In genomic region chr4:77155037-77155436, GRCm38 (mm10) we compare ENCODE assay signal across 18 mouse cellular contexts.
DNase-seq lines count a peak whose midpoint lies in the region; ATAC-seq lines count a peak whose summit lies in the region.
"Had no signal": no experiment of that assay in that cellular context is flagged by ENCODE, and none has a peak within 500 bp of the region (broad histone marks: within the 10 kb centered on the region; RNA-seq: fewer than 3 reads in every experiment).

No protein-coding gene starts in this region.

- no peak overlapping the region for H3K9ac ChIP-seq in forebrain, embryonic 16.5 days (replicated peaks; ENCODE audit: low read depth, low read length)
- no peak overlapping the region for H3K9ac ChIP-seq in forebrain, embryonic 12.5 days
- H3K9ac ChIP-seq: embryonic facial prominence, embryonic 13.5 days; embryonic facial prominence, embryonic 15.5 days had no signal

- H3K4me2 ChIP-seq in forebrain, embryonic 16.5 days (ENCODE audit: low read length): no peak overlapping the region
- H3K4me2 ChIP-seq in forebrain, embryonic 12.5 days: no peak overlapping the region
- H3K4me2 ChIP-seq: embryonic facial prominence, embryonic 13.5 days; embryonic facial prominence, embryonic 15.5 days had no signal

- H3K27ac ChIP-seq in forebrain, embryonic 16.5 days (ENCODE audit: low read length): no peak overlapping the region
- no peak overlapping the region for H3K27ac ChIP-seq in forebrain, embryonic 12.5 days
- H3K27ac ChIP-seq: embryonic facial prominence, embryonic 13.5 days; embryonic facial prominence, embryonic 15.5 days had no signal

- H3K4me1 ChIP-seq in forebrain, embryonic 16.5 days (replicated peaks; ENCODE audit: control insufficient read depth, insufficient read depth, low read length): peaks cover 3% of the 10 kb centered on the region; the same call in 1 of the 2 replicates
- no peaks in the 10 kb centered on the region for H3K4me1 ChIP-seq in forebrain, embryonic 12.5 days
- H3K4me1 ChIP-seq: embryonic facial prominence, embryonic 13.5 days; embryonic facial prominence, embryonic 15.5 days had no signal

- ATAC-seq in forebrain, embryonic 16.5 days: 0 out of 2 replicates have a peak, but pooled peaks have one; percentile 46
- no peak for ATAC-seq in forebrain, embryonic 12.5 days (ENCODE audit: low FRiP score)
- peak; percentile 81 for ATAC-seq in frontal cortex, adult (ENCODE audit: low TSS enrichment)
- ATAC-seq: activated CD4-positive, CD25-positive, alpha-beta regulatory T cell, adult 4 months; CD4-positive, CD25-positive, alpha-beta regulatory T cell, adult 4 months; Patski had no signal

- DNase-seq in frontal cortex, postnatal 14 days (ENCODE audit: low spot score in 2 of 2): no peak
- DNase-seq in retina, embryonic 14.5 days (ENCODE audit: low spot score): no peak
- DNase-seq: adrenal gland, adult 8-10 months; adrenal gland, postnatal 14 days; adrenal gland, postnatal 36 days; B cell, adult 2 months; embryo, embryonic 11 days had no signal

- WGBS in forebrain, embryonic 16.5 days: 83% methylated on average over 1 of the region's 1 CpGs
- 95% methylated on average over 1 of the region's 1 CpGs for WGBS in forebrain, embryonic 12.5 days

- H3K27me3 ChIP-seq in forebrain, embryonic 16.5 days (replicated peaks; ENCODE audit: control insufficient read depth, insufficient read depth, low read length): no peaks in the 10 kb centered on the region
- no peaks in the 10 kb centered on the region for H3K27me3 ChIP-seq in forebrain, embryonic 12.5 days
- H3K27me3 ChIP-seq: CH12.LX; embryonic facial prominence, embryonic 13.5 days; embryonic facial prominence, embryonic 15.5 days; Patski had no signal

- no peaks in the 10 kb centered on the region for H3K9me3 ChIP-seq in forebrain, embryonic 16.5 days (ENCODE audit: control insufficient read depth, low read length)
- no peaks in the 10 kb centered on the region for H3K9me3 ChIP-seq in forebrain, embryonic 12.5 days
- H3K9me3 ChIP-seq: embryonic facial prominence, embryonic 13.5 days; embryonic facial prominence, embryonic 15.5 days; G1E had no signal

- H3K36me3 ChIP-seq in forebrain, embryonic 16.5 days (ENCODE audit: control insufficient read depth, insufficient read depth): no peaks in the 10 kb centered on the region
- H3K36me3 ChIP-seq in forebrain, embryonic 12.5 days (replicated peaks): no peaks in the 10 kb centered on the region
- H3K36me3 ChIP-seq: embryonic facial prominence, embryonic 13.5 days; embryonic facial prominence, embryonic 15.5 days; G1E had no signal

- H3K4me3 ChIP-seq in forebrain, embryonic 16.5 days (replicated peaks; ENCODE audit: low read length): no peak overlapping the region
- no peak overlapping the region for H3K4me3 ChIP-seq in forebrain, embryonic 12.5 days (replicated peaks)
- H3K4me3 ChIP-seq: embryonic facial prominence, embryonic 13.5 days; embryonic facial prominence, embryonic 15.5 days; erythroblast, embryonic 14.5 days had no signal
